Mouse (Mus musculus) macrophage (primary cell): ENCODE results near the gene Il27. TPM values are rescaled to one million over a fixed set of nuclear protein-coding genes. Genes with fewer than 3 reads are reported as not detected.

ENCODE experiments used
- H3K27ac ChIP-seq: fragments of 350-480 bp; formaldehyde crosslinking; 2 replicates; pipeline ENCODE4 v1.9.0; 2021
- H3K36me3 ChIP-seq: fragments of 350-480 bp; formaldehyde crosslinking; 2 replicates; pipeline ENCODE4 v1.9.0; 2021; ENCODE audit errors: inconsistent target
- H3K4me3 ChIP-seq: fragments of 350-480 bp; formaldehyde crosslinking; 2 replicates; pipeline ENCODE4 v1.9.0; 2021; ENCODE audit errors: inconsistent target
- H3K79me2 ChIP-seq: fragments of 350-480 bp; formaldehyde crosslinking; 2 replicates; pipeline ENCODE4 v1.9.0; 2021; ENCODE audit errors: inconsistent target
- WGBS: methylation state at CpG from one replicate; pipeline ENCODE4 v1.1.7; 2026; ENCODE audit warnings: inconsistent platforms; ENCODE audit not compliant: missing documents; 5-methylcytosine and 5-hydroxymethylcytosine counted together
- polyA plus RNA-seq: library from polyadenylated mRNA; stranded (reverse); fragments of 250-400 nt; gene quantifications from 3 replicates; pipeline ENCODE4 v1.2.4, GENCODE M21; 2018; ENCODE audit warnings: inconsistent platforms

Il27 gene
- polyA plus RNA-seq, 1 experiment from 2014 or later: 1.2 TPM

DNA sequence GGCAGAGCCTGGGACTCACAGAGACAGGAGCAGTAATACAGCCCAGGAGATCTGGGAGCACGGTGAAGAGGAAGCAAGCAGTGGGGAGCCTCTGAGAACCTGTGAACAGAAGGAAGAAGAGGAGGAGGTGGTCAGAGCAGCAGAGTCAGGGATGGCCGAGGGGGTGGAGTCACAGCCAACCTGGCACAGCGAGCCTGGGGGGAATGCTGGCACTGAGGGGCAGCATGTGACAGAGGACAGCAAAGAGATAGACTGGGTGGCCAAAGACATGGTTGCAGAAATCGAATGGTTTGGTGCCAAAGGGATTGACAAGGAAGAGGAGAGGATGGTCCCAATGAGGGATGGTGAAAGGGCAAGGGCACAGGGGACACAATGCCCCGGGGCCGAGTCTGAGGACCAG lies 9.0 kb downstream of the Il27 start, which contains the start of gene Cln3:
Gene Cln3 (minus strand): TSS at position 101 of the 400 bp plus-strand sequence.
- H3K36me3 ChIP-seq: peaks cover 40% of the 10 kb centered on the region
- 56% methylated on average over 5 of the region's 6 CpGs for WGBS
- H3K79me2 ChIP-seq: peaks cover 70% of the 10 kb centered on the region
- H3K4me3 ChIP-seq: peak within 1 kb of the TSS; percentile 72
- H3K27ac ChIP-seq: peak within 1 kb of the TSS; percentile 94

GRCm38 (mm10) chr7:126584506-126584977 lies 10.2 kb downstream of the Il27 start, which contains the start of gene Apobr:
TSS of gene Apobr (plus strand) at chr7:126584942.
- peak within 1 kb of the TSS; percentile 72 for H3K4me3 ChIP-seq
- peaks cover 79% of the 10 kb centered on the region for H3K79me2 ChIP-seq
- 0% methylated on average over 8 of the region's 8 CpGs for WGBS
- H3K36me3 ChIP-seq: peaks cover 38% of the 10 kb centered on the region
- peak within 1 kb of the TSS; percentile 94 for H3K27ac ChIP-seq

DNA sequence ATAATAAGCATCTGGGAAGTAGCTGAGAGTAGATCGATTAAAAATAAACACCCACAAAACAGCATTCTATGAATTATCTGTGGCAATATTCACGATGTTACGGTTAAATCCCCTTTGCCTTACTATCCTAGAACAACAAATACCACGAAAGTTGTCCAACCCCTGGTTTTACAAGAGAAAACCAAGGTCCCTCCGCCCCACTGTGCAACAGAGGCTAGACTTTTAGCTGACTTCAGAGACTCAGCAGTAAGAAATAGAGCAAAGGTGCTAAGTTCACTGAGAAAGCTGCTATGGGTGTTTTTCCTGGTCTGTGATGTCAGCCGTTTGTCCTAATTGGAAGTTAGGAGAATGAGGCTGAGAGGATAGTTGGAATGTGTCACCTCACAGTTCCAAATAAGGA lies 11.0 kb downstream of the Il27 start:
- H3K79me2 ChIP-seq: peaks cover 87% of the 10 kb centered on the region
- H3K27ac ChIP-seq: peak overlapping the region; percentile 94
- H3K36me3 ChIP-seq: peaks cover 38% of the 10 kb centered on the region
- peak overlapping the region; percentile 72 for H3K4me3 ChIP-seq
- WGBS: 11% methylated on average over 6 of the region's 6 CpGs

DNA sequence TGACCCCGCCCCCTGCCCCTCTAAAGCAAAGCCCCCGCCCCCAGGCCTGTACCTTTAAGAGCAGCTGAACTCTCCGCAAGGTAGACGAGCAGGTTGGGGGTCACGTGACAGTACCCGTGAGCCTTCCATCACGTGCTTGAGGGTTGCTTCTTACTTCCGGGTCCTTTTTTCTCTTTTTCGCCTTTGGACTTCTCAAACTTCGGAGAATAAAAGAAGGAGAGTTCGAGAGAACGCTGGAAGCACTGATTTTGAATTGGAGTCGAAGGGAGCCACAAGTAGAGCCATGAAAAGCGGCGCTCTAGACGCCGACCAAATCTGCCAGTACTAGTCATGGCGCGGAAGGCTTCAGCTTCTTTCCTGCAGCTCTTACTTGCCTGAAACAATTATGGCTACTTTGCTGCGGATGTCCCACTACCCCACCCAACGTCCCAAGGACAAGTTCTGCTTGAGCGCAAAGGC lies 11.5 kb downstream of the Il27 start:
- H3K4me3 ChIP-seq: peak overlapping the region; percentile 72
- H3K79me2 ChIP-seq: peaks cover 92% of the 10 kb centered on the region
- H3K27ac ChIP-seq: peak overlapping the region; percentile 94
- WGBS: under 1% methylated on average over 22 of the region's 22 CpGs
- H3K36me3 ChIP-seq: peaks cover 38% of the 10 kb centered on the region

DNA sequence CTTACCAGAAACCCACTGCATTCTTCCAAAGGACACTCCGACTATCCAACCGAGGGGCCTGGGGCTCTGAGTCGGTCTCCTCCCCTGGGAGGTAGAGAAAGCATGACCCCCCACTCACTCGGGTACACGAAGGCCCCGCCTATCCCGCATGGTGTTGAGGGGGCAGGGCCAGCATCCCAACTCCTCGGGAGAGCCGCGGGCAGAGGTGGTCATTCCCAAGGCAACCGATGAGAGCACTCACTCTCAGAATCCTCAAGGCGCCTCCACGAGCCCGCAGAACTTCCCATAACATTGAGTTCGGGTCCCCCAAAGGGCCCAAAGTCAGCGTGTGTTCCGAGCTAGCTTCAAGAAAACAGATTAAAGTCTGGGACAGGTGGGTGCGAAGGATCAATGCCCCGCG lies 12.0 kb downstream of the Il27 start:
- H3K27ac ChIP-seq: peak overlapping the region; percentile 94
- H3K4me3 ChIP-seq: peak overlapping the region; percentile 72
- WGBS: 15% methylated on average over 20 of the region's 20 CpGs
- peaks cover 92% of the 10 kb centered on the region for H3K79me2 ChIP-seq
- H3K36me3 ChIP-seq: peaks cover 38% of the 10 kb centered on the region

DNA sequence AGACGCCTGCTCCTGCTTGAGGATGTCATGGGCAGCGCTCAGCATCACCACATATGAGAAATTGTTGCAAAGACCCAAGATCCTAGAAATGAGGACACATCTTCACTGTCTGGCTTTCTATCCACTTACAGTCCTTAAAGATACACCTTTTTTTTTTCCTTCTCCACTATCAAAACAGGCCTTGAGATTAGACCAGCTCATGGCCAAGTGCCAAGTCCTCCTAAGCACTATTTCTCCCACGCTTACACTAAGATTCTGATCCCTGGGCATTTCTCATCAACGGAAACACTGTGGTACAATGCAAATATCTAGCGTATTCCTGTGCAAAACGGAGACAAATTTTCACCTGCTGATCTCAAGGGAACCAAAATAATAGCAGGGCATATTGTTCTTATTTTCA lies 13.1 kb downstream of the Il27 start:
- Histone ChIP-seq H3K27ac (no peak overlapping the region), H3K4me3 (no peak overlapping the region), H3K79me2 (peaks cover 92% of the 10 kb centered on the region), H3K36me3 (peaks cover 44% of the 10 kb centered on the region)
- 97% methylated on average over 6 of the region's 6 CpGs for WGBS

DNA sequence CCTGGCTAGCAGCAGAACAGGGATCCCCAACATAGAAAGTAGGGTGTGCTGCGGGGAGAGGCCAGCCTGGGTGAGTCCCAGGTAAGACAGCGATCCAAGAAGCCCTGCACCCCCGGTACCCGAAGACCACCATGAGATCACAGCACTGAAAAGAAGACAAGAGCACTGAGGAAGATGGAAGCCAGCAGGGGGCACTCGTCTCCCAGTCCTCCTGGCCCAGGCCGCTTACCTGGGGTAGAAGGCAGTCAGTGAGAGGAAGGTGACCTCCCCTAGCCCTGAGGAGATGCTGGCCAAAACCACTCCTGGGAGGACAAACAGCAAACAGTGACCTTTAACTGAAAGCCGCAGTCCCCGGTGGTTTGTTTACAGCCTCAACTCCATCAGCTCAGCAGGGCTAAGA lies 15.6 kb downstream of the Il27 start:
- H3K27ac ChIP-seq: no peak overlapping the region
- H3K79me2 ChIP-seq: peaks cover 84% of the 10 kb centered on the region
- H3K36me3 ChIP-seq: peaks cover 67% of the 10 kb centered on the region
- 91% methylated on average over 8 of the region's 8 CpGs for WGBS
- H3K4me3 ChIP-seq: no peak overlapping the region

- Histone ChIP-seq H3K4me3 (no peak overlapping the region), H3K36me3 (peaks cover 88% of the 10 kb centered on the region), H3K79me2 (peaks cover 62% of the 10 kb centered on the region), H3K27ac (no peak overlapping the region)
- WGBS: 64% methylated on average over 8 of the region's 8 CpGs
Measured at GRCm38 (mm10) chr7:126576946-126577345, 17.8 kb downstream of the Il27 start.

- Histone ChIP-seq H3K36me3 (peaks cover 33% of the 10 kb centered on the region), H3K4me3 (peak within 1 kb of the TSS; percentile 75), H3K79me2 (peaks cover 45% of the 10 kb centered on the region), H3K27ac (peak within 1 kb of the TSS; percentile 44)
- WGBS: under 1% methylated on average over 43 of the region's 46 CpGs
Measured at GRCm38 (mm10) chr7:126566094-126566765, 28.5 kb downstream of the Il27 start, which contains the start of gene Eif3c. TSS of gene Eif3c (minus strand) at chr7:126566411.

- Histone ChIP-seq H3K36me3 (peaks cover 38% of the 10 kb centered on the region), H3K79me2 (peaks cover 45% of the 10 kb centered on the region), H3K4me3 (peak overlapping the region; percentile 75), H3K27ac (peak overlapping the region; percentile 44)
- WGBS: 0% methylated on average over 23 of the region's 28 CpGs
Measured at GRCm38 (mm10) chr7:126565693-126566092, 29.0 kb downstream of the Il27 start.

GRCm38 (mm10) chr7:126556635-126557034 lies 38.1 kb downstream of the Il27 start:
- H3K79me2 ChIP-seq: peaks cover 46% of the 10 kb centered on the region; the same call in 1 of the 2 replicates
- H3K27ac ChIP-seq: no peak overlapping the region
- H3K4me3 ChIP-seq: no peak overlapping the region
- peaks cover 96% of the 10 kb centered on the region for H3K36me3 ChIP-seq
- 95% methylated on average over 5 of the region's 5 CpGs for WGBS

DNA sequence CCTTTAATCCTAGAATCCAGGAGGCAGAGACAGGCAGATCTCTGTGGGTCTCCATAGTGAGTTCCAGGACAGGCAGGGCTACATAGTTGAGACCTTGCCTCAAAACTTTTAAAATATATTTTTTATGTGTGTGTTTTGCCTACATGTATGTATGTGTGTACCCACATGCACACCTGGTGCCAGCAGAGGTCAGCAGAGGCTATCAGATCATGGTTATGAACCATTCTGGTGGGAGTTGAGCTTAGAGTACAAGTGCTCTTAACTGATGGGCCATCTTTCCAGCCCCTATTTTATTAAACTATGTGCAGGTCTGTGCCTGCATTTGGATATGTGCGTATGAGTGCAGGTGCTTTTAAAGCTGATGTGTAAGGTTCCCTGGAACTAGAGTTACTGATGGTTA lies 39.9 kb downstream of the Il27 start:
- peaks cover 64% of the 10 kb centered on the region; the same call in 1 of the 2 replicates for H3K79me2 ChIP-seq

GRCm38 (mm10) chr7:126545631-126546030 lies 49.1 kb downstream of the Il27 start:
- H3K36me3 ChIP-seq: peaks cover 40% of the 10 kb centered on the region
- WGBS: 66% methylated on average over 2 of the region's 2 CpGs

More for the DNA sequence above, 39.9 kb downstream of the Il27 start:
- 100% methylated on average over 1 of the region's 1 CpGs for WGBS
- Histone ChIP-seq H3K4me3 (no peak overlapping the region), H3K27ac (no peak overlapping the region), H3K36me3 (peaks cover 97% of the 10 kb centered on the region)

DNA sequence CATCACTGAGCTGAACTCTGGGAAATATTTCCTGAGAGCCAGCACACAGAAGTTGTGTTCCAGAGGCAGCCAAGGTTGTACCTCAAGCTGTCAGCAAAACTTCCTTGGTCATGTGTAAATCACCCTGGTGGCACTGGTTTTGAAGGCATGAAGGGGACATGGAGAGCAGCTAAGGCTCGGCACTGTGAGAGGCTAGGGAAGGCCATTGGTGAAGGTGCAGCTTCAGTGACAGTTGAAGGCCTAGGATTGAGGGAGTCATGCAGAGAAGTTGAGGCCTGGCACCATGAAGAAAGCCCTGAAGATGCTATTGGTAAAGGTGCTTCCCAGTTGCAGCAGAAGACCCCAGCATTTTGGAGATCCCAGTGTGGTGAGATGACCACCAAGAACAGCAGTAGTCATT lies 53.1 kb downstream of the Il27 start:
- H3K79me2 ChIP-seq: no peaks in the 10 kb centered on the region
- peaks cover 3% of the 10 kb centered on the region for H3K36me3 ChIP-seq
- WGBS: 76% methylated on average over 1 of the region's 1 CpGs
- no peak overlapping the region for H3K27ac ChIP-seq
- no peak overlapping the region for H3K4me3 ChIP-seq

More at GRCm38 (mm10) chr7:126545631-126546030, 49.1 kb downstream of the Il27 start:
- Histone ChIP-seq H3K4me3 (no peak overlapping the region), H3K27ac (no peak overlapping the region), H3K79me2 (peaks cover 10% of the 10 kb centered on the region; the same call in 1 of the 2 replicates)
